Mouse (Mus musculus) liver, embryonic 12.5 days (tissue): ENCODE results near the gene Gm45844. TPM values are rescaled to one million over a fixed set of nuclear protein-coding genes. Genes with fewer than 3 reads are reported as not detected.

ENCODE experiments used
- microRNA-seq: library from miRNA; unstranded; fragments of <30 nt; microRNA quantifications from one replicate; pipeline ENCODE4, GENCODE M21; 2017
- polyA plus RNA-seq: library from polyadenylated mRNA; unstranded; fragments of >200 nt; fragmentation: Nextera tagmentation; extraction: Ambion mirVana; gene quantifications from 2 replicates; pipeline ENCODE4 v1.2.1, GENCODE M21; 2016

The Gm45844 gene
- polyA plus RNA-seq, 1 experiment from 2014 or later, result 1.0 TPM

Small RNA genes lying within 50 kb of the gene (microRNA-seq; reads per million reads assigned to microRNA genes)
- 1.4 reads per million for gene Mir5620

Other genes with a start within 250 kb of the Gm45844 start
- 5.8 and 5.9 TPM in 2 replicates for gene Zfp954, start 156.8 kb downstream of the Gm45844 start, polyA plus RNA-seq
- gene Zfp773, start 141.5 kb downstream of the Gm45844 start, polyA plus RNA-seq, result 0.42 and 0.44 TPM in 2 replicates
- gene Zfp418, start 107.0 kb downstream of the Gm45844 start, polyA plus RNA-seq, result 0.51 and 0.73 TPM in 2 replicates
- 2.1 and 2.2 TPM in 2 replicates for gene Zfp772, start 68.3 kb downstream of the Gm45844 start, polyA plus RNA-seq
- gene Vmn2r29, start 31.0 kb downstream of the Gm45844 start, polyA plus RNA-seq, result 0.07 TPM in 1 of 2 replicates, not detected in the other
- 18.4 and 18.9 TPM in 2 replicates for gene Clcn4, start 22.6 kb upstream of the Gm45844 start, polyA plus RNA-seq
- not detected in 2 replicates for gene Vmn2r30, start 59.3 kb upstream of the Gm45844 start, polyA plus RNA-seq
- gene Gm45783, start 96.3 kb upstream of the Gm45844 start, polyA plus RNA-seq, result not detected in 2 replicates
- not detected in 2 replicates for gene Vmn2r31, start 121.4 kb upstream of the Gm45844 start, polyA plus RNA-seq
- not detected in 2 replicates for gene Vmn2r32, start 201.7 kb upstream of the Gm45844 start, polyA plus RNA-seq